Mouse (Mus musculus) adrenal gland, adult 8-10 months (tissue): ENCODE data around the gene Bcl9l. TPM values are rescaled to one million over a fixed set of nuclear protein-coding genes. Genes with fewer than 3 reads are reported as not detected.
"Not testable (repeated sequence)": the region's sequence is repeated elsewhere in the genome, so short reads cannot be mapped to it uniquely, and the experiment has no call there.

ENCODE experiments used
- DNase-seq: peaks from one replicate; pipeline ENCODE4 v3.0.0; 2022
- total RNA-seq, 4 experiments: library from RNA; stranded (reverse); gene quantifications; 2 replicates each; pipeline ENCODE4 v1.2.4; 2022

Gene Bcl9l
- 10 to 100 TPM; 48.9 to 76.1 (median 66.7) TPM for total RNA-seq

DNA sequence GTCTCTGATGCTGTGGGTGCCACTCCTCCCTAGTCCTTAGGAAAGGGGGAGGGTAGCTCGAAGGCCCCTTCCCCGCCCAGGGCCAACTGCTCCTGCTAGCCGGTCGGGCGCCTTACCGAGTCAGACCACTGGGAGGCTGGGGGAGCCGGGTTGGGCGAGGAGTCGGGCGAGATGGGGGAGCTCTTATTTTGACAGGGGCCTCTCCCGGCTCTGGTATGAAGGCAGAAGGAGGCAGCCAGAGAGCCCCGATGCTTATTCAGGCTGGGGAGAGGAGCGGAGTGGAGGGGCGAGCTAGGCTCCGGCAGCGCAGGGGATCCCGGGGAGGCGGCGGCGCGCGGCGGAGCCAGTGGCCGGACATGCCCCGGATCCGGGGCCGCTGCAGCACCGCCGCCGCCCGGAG lies at the start of gene Bcl9l:
Gene Bcl9l, plus strand, starts transcription at position 274 of the 400 bp plus-strand sequence.
- peak; percentile 90 for DNase-seq

DNA sequence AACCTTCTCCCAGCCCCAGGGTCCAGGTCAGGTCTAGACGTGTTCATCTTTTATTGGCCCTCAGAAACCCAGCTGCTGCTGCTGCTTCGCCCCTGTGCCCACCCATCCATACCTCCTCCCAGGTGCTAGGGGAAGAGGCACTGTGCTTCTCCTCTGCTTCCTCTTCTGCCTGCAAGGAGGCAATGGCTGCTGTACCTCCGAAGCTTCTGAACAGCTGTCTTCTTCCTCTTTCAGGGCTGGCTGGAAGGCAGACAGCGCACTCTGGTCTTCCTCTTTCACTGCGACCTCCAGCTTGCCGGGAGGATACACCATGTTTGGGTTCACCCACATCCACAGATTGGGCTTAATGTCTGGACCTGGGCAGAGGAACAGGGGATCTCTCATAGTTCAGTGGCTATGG lies 46.9 kb upstream of the Bcl9l start:
- DNase-seq: no peak

DNA sequence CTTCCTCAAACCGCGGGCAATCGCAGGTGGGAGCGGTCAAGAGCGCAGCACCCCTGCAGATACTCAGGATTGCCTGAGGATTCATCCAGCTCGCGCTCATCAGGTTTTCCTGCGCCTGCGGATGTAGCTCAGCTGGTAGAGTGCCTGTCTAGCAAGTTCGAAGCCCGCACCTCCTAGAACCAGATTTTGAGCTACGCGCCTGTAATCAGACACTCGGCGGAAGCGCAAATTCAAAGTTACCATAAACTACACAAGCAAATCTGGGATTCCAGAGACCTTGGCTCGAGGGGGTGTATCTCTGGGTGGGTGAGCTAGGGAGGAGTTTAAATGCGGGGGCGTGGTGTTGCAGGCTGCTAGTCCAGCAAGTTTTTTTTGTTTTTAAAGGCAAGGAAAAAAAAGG lies 41.7 kb upstream of the Bcl9l start, which contains the start of gene Foxr1:
Gene Foxr1, minus strand, starts transcription at position 176 of the 400 bp plus-strand sequence.
- no peak for DNase-seq

DNA sequence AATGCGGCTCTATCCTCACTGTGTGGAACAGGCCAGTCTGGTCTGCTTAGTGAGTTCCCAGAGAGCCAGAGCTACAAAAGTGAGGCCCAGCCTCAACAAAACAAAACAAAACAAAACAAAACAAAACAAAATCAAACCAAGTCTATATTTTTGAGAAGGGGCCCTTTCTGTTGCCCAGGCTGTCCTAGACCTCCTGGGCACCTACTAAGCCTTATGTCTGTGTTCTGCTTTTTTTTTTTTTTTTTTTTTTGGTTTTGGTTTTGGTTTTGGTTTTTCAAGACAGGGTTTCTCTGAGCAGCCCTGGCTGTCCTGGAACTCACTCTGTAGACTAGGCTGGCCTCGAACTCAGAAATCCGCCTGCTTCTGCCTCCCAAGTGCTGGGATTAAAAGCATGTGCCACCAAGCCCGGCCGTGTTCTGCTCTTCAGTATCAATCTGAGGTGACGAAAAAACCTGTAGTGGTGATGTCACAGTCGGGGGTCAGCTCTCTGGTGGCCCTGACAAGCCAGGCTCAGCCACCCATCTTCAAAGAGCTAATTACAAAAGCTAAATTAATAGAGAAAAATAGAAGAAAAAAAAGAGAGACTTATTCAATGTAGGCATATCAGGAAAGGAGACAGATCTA lies 38.1 kb upstream of the Bcl9l start:
- not testable (repeated sequence) for DNase-seq

DNA sequence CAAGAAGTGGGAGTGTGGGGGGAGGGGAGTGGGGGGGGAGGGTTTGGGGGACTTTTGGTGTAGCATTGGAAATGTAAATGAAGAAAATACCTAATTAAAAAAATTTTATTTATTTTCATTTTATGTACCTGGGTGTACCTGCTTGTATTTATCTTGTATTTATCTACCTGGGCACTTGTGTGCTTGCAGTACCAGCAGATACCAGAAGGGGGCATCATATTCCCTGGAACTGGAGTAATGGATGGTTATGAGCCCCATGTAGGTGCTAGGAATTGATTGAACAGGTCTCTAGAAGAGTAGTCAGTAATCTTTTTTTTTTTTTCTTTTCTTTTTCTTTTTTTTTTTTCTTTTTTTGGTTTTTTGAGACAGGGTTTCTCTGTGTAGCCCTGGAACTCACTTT lies 32.2 kb upstream of the Bcl9l start:
- no peak for DNase-seq

DNA sequence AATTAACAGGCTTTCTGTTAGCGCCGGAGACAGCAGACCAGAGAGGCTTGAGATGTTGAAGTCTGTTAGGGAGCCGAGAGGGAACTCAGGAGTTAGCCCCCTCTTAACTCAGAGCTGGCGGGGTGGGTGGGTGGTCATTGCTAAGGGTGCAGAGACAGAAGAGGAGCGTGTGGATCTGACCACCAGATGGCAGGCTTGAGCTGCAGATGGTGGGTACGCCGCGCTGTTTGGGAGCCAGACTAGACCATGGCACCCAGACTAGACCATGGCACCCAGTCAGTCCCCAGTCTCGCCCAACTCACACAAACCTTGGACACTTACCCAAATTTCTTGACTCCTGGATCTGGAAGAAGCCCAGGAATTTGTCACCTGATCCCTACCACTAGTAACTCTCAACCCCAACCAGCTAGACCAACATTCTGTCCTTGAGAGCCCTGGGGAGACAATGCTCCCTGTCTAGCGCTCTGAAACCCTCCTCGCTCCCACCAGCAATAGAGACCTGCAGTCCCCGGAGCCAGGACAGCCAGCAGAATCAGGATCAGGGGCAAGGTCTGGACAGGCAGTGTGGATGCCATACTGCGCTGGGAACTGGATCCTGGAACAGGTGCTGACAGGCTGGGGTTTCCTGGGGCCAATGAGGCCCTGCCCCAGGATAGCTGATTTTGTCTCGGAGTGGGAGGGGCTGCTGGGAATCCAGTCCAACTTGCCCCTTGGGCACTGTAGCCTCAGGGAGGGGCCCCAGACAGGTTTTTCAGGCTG lies 28.3 kb upstream of the Bcl9l start:
- peak; percentile 58 for DNase-seq

DNA sequence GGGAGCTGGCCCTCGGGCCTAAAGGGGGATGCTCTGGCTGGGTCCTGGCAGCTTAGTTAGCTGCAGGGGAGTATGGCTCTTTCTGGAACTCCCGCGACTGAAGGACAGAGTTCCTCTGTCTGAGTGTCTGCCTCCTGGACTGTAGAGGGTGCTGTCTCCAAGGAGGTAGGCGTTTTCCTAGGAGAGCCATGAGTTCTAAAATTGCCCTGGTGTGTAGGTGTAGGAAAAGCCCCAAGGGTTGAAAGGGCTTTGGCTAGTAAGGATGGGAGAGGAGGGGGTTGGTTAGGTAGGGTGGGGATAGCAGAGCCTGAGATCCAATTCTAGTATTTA lies 27.8 kb upstream of the Bcl9l start, which contains the start of gene Upk2:
Gene Upk2, minus strand, starts transcription at position 86 of the 330 bp plus-strand sequence.
- no peak for DNase-seq

DNA sequence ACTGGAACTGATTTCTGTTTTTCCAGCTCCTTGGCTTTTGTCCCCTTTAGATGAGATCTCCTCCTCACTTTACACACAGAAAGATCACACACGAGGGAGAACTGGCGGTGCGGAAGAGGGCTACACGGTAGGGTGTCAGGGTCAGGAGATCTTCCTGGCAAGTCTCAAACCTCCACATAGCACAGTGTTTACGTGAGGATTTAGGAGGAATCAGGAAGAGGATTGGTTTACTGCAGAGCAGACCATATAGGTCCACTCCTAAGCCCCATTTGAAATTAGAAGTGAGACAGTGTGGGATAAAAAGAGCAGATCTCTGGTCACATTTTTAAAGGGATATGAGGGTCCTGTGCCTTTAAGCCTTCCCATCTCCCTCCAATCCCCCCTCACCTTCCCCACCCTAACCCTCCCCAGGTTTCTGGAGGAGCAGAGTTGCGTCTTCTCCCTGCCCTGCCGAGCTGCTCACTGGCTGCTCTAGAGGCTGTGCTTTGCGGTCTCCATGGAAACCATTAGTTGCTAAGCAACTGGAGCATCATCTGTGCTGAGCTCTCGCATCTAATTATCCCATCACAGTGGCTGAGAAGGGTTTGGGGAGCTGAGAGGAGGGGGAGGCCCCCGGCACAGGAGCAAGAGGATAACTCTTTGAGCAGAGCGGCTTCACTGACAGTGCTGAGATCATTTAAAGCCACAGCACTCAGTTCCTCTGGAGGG lies 25.4 kb upstream of the Bcl9l start:
- DNase-seq: no peak

DNA sequence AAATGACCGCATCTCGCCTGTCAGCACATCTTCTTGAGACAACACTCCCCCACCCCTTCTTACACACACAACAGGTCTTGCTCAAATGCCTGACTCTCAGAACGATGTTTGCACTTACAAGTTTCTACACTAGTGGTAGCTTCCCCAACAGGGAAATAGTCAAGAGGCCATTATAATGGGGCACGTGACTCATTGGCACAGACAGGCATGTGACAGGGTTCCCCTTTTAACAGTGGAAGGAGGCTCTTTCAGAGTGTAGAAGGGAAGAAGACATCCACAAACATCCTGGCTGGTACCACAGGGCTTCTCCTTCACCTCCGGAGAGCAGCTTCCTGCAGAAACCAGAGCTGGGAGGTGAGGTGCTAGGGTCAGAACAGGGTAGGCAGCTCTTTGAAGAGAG lies 20.7 kb upstream of the Bcl9l start:
- DNase-seq: no peak

DNA sequence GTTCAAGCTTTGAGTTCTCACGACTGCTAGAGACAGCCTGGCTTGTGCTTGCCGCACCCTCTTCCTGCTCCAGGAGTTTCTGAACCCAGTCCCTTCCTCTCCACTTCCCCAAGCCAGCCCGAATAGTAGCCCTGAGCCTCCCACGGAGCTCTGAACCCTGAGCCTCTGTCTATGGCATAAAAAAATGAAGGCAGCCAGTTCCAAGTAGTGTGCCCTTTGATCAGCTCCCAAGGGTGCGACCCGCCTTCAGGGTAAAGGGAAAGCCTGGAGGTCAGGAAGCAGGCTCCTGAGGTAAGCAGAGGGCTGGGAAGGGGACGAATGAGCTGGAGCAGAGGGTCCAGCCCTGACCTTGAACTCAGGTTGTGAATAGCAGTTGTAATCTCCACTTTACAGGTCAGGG lies 14.4 kb upstream of the Bcl9l start:
- DNase-seq: no peak

DNA sequence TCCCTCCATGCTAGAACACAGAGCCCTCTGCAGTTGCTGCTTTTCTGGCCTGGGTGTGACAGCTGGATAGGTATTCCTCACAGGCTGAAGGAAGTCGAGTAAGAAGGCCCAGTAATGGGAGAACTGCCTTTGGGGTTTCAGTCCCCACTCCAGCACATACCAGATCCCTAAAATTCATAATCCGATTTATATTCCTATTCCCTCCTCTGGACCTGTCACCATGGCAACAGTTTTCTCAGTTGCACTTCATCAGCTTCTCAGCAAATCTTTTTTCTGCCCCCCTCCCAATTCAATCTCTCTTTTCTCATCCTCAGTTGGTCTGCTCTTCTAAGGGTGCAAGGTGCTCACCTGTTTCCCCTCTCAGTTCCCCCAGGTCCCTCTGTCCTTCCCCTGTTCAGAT lies 13.8 kb upstream of the Bcl9l start:
- no peak for DNase-seq

DNA sequence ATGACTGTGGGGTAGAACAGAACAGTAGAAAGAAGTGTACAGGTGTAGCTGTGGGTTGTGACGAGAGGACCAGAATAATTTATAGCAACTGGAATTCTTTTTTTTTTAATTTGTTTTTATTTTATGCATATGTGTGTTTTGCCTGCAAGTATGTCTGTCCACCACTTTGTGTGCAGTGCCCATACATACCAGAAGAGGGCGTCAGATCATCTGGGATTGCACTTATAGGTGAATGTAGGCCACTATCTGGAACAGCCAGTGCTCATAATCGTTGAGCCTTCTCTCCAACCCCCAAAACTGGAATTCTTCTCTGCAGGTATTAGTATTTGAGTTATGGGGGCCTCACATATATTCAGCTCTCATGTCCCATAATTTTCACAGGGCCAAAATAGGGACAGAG lies 9.4 kb upstream of the Bcl9l start:
- DNase-seq: no peak

DNA sequence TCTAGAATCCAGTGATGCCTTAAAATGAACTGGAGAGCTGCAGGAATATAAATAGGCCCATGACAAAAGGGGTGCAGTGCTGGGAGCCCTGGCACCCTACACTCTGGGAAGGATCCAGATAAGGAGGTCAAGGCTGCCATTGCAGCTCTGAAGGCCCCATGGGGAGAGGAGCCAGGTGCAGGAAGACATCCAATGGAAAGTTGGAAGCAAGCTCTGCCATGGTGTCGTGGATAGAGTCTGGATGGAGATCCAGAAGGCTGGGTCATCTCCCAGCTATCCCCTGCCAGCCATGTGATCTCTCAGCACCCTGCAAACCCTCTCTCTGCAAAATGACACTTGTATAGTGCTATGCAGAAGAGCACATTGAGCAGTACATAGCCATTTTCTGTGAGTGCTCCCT lies 8.3 kb upstream of the Bcl9l start:
- no peak for DNase-seq

DNA sequence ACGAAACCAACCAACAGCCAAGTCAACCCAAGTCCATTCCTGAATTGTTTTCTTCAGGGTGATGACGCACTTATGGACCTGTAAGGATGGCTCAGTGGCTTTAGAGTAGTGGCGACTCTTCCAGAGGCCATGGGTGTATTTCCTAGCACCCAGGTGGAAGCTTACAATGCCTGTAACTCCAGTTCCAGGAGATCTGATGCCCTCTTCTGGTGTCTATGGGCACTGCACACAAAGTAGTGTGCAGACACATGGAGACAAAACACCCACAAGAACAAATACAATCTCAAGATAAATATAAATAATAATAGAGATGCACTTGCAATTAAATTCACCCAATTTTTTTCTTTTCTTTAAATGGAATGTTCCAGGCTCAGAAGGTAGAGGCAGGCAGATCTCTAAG lies 6.7 kb upstream of the Bcl9l start:
- DNase-seq: no peak

DNA sequence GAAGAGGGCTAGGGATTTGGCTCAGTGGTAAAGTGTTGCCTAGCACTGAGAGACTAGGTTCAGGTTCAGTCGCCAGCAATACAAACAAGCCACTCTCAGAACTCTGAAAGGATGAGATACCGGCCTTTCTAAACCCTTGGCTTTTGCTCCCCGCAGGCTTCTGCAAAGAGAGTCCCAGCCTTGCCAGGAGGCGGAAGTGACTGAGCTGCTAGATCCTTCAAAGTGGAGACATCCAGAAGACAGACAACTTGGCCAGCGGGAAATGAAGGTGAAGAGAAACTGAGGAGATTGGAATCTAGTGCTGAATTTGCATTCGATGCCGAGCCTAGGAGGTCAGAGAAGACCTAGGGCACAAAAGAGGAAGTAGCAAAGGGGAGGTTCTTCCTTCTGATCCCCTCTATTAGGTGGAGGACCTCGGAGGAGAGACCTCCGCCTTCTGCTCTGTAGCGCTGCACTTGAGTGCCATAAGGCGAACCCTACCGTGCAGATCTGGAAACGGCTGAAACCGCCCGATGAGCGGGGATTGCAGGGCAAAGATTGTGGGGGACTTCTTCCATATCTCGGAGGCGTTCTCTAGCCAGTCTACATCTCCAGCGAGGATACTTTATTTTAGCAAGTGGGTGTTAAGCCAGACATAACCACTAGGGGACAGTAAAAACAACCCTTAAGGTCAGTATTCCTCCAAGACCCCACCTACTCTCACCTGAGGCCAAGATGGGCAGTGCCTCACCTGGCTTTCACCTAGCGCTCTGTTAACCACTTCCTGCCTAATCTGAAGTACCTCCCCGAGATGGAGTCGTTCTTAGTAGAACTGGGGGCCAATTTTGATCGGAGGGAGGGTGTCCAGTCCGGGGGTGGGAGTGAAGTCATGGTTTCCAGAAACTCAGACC lies 5.0 kb upstream of the Bcl9l start:
- no peak for DNase-seq

DNA sequence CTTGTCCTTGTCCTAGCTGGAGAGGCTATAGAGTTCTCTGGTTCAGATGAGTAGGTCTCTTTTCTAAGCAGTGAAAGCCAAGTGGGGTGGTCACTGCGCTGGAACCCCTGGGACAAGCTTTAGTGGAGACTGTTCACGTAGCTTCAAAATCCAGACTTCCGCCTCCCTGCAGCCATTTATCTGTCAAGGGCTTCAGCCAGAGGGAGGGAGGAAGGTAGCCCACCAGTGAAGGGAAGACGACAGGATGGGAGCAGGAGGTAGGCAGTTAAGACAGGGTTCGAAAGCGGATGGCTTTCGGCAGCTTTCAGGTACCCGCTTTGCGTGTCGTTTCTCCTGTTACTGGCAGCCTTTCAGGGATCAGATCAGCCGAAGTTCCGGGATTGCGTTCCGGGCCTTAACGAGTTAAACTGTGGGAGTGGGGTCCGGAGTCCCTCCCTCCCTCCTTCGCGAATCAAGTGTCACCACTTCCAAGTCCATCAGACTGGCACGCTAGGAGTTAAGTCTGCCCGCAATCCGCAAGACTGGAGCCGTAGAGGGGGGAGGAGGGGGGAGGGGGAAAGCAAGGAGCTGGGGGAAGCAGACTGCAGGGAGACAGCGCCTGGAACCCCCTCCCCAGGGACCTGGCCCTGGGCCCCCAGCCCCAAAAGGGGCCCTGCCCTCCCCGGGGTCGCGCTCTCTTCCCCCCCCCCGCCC lies 4.2 kb upstream of the Bcl9l start:
- DNase-seq: no peak

DNA sequence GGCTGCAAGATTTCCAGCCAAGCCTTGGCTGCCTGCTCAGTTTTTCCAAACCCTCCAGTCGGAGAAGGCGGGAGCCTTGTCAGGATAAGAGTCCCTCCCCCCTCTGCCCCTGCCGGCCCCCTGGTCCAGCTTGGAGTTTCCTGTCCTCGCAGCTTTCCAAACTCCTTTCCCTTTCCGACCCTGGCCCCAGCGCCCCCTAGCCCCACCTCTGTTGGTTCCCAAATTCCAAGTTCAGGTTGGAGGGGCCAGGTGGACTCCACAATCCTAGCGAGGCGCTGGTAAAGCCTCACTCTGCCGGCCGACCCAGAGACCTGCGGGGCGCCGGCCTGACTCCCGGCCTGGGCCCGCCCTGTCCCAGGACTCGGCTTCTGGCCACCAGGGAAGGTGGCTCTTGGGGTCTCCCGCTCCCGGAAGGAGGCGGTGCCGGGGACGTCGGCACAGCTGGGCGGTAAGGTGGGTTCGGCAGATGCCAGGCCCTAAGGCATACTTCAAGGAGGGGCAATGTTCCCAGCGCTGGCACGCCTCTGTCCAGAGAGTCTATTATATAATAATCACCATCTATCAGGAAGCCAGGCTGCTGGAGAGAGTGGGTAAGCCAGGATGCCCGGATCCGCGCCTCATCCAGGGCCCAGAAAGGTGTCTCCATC lies 3.5 kb upstream of the Bcl9l start:
- no peak for DNase-seq

DNA sequence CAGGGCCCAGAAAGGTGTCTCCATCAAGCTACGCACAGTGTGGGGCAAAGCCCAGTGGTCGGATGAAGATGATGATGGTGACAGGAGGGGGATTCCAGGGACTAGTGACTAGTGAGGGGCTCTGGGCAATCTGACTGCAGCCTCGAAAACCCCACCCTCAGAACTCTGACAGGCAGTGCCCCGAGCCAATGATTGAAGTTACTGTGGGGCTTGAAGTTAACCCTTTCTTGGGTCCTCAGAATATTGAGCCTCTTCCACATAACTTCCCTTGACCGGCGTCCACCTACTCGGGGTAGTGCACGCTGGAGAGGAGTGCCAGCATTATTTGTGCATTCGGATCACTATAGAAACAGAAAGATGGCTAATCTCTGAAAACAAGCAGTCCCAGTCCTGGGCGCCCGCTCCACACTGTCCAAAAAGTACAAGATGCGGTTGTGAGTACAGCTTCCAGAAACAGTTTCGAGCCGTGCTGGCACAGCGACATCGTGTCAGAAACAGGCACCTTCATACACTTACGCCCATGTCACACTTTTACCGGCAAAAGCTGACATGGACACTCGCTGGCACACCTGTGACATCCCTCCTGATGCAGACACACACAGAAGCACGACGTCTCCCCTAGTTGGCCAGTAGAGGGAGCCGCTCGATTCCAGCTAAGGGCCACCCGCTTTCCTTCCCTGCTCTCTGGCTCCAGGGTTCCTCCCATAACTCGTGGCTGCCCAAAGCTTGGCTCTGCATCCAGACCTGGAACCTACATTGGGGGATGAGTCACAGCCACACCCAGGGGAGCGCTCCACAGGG lies 2.8 kb upstream of the Bcl9l start:
- peak; percentile 89 for DNase-seq

DNA sequence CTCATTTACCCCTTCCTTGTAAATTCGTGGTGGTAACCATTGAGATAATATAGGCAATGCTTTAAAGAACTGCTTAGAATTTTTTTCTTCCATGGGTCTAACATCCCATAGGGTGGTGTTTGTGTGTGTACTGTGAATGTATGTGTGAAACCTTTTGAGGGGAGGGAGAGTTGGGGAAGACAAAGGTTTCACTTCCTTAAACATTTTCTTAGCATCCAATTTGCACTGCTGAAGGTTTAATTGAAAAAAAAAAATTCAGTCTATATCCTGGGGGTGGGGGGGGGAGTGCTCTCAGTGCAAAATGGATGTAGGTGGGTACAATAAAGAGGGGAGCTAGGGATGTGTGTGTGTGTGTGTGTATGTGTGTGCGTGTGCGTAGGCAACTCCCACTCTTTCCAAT lies 513 bp upstream of the Bcl9l start:
- DNase-seq: no peak

DNA sequence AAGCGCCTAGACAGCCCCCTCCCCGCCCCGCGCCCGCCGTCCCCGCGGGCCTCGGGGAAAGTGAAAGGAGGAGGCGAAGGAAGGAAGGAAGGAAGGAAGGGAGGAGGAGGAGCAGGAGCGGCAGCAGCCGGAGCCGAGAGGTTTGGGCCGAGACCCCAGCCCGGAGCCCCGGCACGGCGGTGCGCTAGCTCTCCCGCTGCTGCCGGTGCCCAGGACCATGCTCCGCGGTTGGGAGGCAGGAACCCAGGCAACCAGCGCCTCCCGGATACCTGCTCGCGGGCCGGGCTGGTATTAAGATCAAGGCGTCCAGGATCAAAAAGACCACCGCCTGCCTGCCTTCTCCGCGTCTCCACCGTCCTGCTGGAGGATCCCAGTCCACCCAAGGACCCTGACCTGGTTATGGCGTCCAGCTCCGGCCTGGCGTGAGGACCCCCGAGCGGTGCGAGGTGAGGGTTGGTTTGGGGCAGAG lies 450 bp downstream of the Bcl9l start:
- no peak for DNase-seq
